In genomic region chr17:34027656-34028223, GRCm38 (mm10) we compare ENCODE assay signal across 8 mouse cellular contexts. TPM values are rescaled to one million over a fixed set of nuclear protein-coding genes. Genes with fewer than 3 reads are reported as not detected.
DNase-seq lines count a peak whose midpoint lies in the region; ATAC-seq and TF ChIP-seq lines count a peak whose summit lies in the region.

Gene H2-Ke6 (minus strand): TSS chr17:34028060.

- WGBS in embryonic facial prominence, embryonic 14.5 days = 0% methylated on average over 28 of the region's 49 CpGs
- WGBS in heart, adult 2 months = under 1% methylated on average over 46 of the region's 49 CpGs
- 4% methylated on average over 40 of the region's 49 CpGs for WGBS in limb, embryonic 14.5 days
- 1% methylated on average over 49 of the region's 49 CpGs for WGBS in midbrain, postnatal 0 days

- peaks cover 27% of the 10 kb centered on the region for H3K36me3 ChIP-seq in embryonic facial prominence, embryonic 14.5 days (ENCODE audit: control insufficient read depth, insufficient read depth, low read length)
- peaks cover 2% of the 10 kb centered on the region; the same call in 1 of the 2 replicates for H3K36me3 ChIP-seq in heart, adult 2 months (ENCODE audit: control insufficient read depth, insufficient read depth, low read length)
- H3K36me3 ChIP-seq in limb, embryonic 14.5 days (ENCODE audit: control insufficient read depth, insufficient read depth, low read length) = peaks cover 26% of the 10 kb centered on the region
- peaks cover 16% of the 10 kb centered on the region for H3K36me3 ChIP-seq in midbrain, postnatal 0 days (ENCODE audit: insufficient read depth, low read length)

- H3K4me3 ChIP-seq in embryonic facial prominence, embryonic 14.5 days (ENCODE audit: low read depth, low read length) = peak within 1 kb of the TSS; percentile 62
- H3K4me3 ChIP-seq in heart, adult 2 months = peak within 1 kb of the TSS; percentile 78
- H3K4me3 ChIP-seq in limb, embryonic 14.5 days (replicated peaks; ENCODE audit: low read length) = peak within 1 kb of the TSS; percentile 67
- H3K4me3 ChIP-seq in midbrain, postnatal 0 days (ENCODE audit: low read depth, low read length) = peak within 1 kb of the TSS; percentile 60

- H3K79me2 ChIP-seq in heart, adult 2 months (replicated peaks; ENCODE audit: control insufficient read depth, insufficient read depth, low read length) = 0 out of 2 replicates have a peak, but pooled peaks cover 2% of the 10 kb centered on the region

- TF ChIP-seq POLR2A in heart, adult 2 months (IDR thresholded peaks at IDR 0.05; ENCODE audit: insufficient read depth, low read depth, low read length) = peak; percentile 85
- TF ChIP-seq POLR2A in limb, embryonic 14.5 days (IDR thresholded peaks at IDR 0.05; ENCODE audit: borderline replicate concordance, extremely low read depth, insufficient read depth, insufficient read length) = 0 out of 2 replicates have a peak, but pooled peaks have one; percentile 59

- peak; percentile 49 for TF ChIP-seq CTCF in heart, adult 2 months (IDR thresholded peaks at IDR 0.05)
- no peak for TF ChIP-seq CTCF in midbrain, postnatal 0 days (IDR thresholded peaks at IDR 0.05)

- 0 out of 2 replicates have a peak, but pooled peaks have one; percentile 29 for TF ChIP-seq EP300 in heart, adult 2 months (IDR thresholded peaks at IDR 0.05; ENCODE audit: insufficient read depth, low read depth, low read length)

- H3K27me3 ChIP-seq in embryonic facial prominence, embryonic 14.5 days (replicated peaks; ENCODE audit: control insufficient read depth, insufficient read depth, low read length) = no peaks in the 10 kb centered on the region
- no peaks in the 10 kb centered on the region for H3K27me3 ChIP-seq in heart, adult 2 months (ENCODE audit: control insufficient read depth, insufficient read depth, low read length)
- no peaks in the 10 kb centered on the region for H3K27me3 ChIP-seq in limb, embryonic 14.5 days (ENCODE audit: control insufficient read depth, insufficient read depth, low read length)
- H3K27me3 ChIP-seq in midbrain, postnatal 0 days (ENCODE audit: insufficient read depth, low read length) = no peaks in the 10 kb centered on the region

- peak within 1 kb of the TSS; percentile 69 for H3K27ac ChIP-seq in embryonic facial prominence, embryonic 14.5 days (replicated peaks; ENCODE audit: low read depth, low read length)
- H3K27ac ChIP-seq in heart, adult 2 months = peak within 1 kb of the TSS; percentile 80
- H3K27ac ChIP-seq in limb, embryonic 14.5 days (replicated peaks; ENCODE audit: low read depth, low read length) = peak within 1 kb of the TSS; percentile 71
- H3K27ac ChIP-seq in midbrain, postnatal 0 days (ENCODE audit: low read depth, low read length) = peak within 1 kb of the TSS; percentile 77

- no peaks in the 10 kb centered on the region for H3K9me3 ChIP-seq in embryonic facial prominence, embryonic 14.5 days (ENCODE audit: control insufficient read depth, low read length)
- H3K9me3 ChIP-seq in limb, embryonic 14.5 days (ENCODE audit: control insufficient read depth, low read length) = no peaks in the 10 kb centered on the region
- H3K9me3 ChIP-seq in midbrain, postnatal 0 days (ENCODE audit: low read length) = no peaks in the 10 kb centered on the region

- peak within 1 kb of the TSS; percentile 97 for H3K4me2 ChIP-seq in embryonic facial prominence, embryonic 14.5 days (ENCODE audit: low read depth, low read length)
- H3K4me2 ChIP-seq in limb, embryonic 14.5 days (replicated peaks; ENCODE audit: low read depth, low read length, severe bottlenecking) = peak within 1 kb of the TSS; percentile 93
- peak within 1 kb of the TSS; percentile 97 for H3K4me2 ChIP-seq in midbrain, postnatal 0 days (ENCODE audit: low read depth, low read length, poor library complexity, severe bottlenecking)

- H3K4me1 ChIP-seq in embryonic facial prominence, embryonic 14.5 days (ENCODE audit: control insufficient read depth, insufficient read depth, low read length) = peaks cover 44% of the 10 kb centered on the region
- peaks cover 15% of the 10 kb centered on the region for H3K4me1 ChIP-seq in heart, adult 2 months (ENCODE audit: control insufficient read depth, insufficient read depth, low read length)
- H3K4me1 ChIP-seq in limb, embryonic 14.5 days (ENCODE audit: control insufficient read depth, insufficient read depth, low read length) = peaks cover 41% of the 10 kb centered on the region
- peaks cover 36% of the 10 kb centered on the region for H3K4me1 ChIP-seq in midbrain, postnatal 0 days (ENCODE audit: insufficient read depth, low read length)

- peak; percentile 85 for ATAC-seq in embryonic facial prominence, embryonic 14.5 days (ENCODE audit: low read depth)
- peak; percentile 78 for ATAC-seq in limb, embryonic 14.5 days (ENCODE audit: low FRiP score, low read depth)
- peak; percentile 55 for ATAC-seq in midbrain, postnatal 0 days (ENCODE audit: low FRiP score)

- H3K9ac ChIP-seq in embryonic facial prominence, embryonic 14.5 days (ENCODE audit: low read depth, low read length) = peak within 1 kb of the TSS; percentile 68
- H3K9ac ChIP-seq in heart, adult 2 months (ENCODE audit: low read depth, low read length) = peak within 1 kb of the TSS; percentile 82
- peak within 1 kb of the TSS; percentile 68 for H3K9ac ChIP-seq in limb, embryonic 14.5 days (ENCODE audit: low read depth, low read length, severe bottlenecking)
- peak within 1 kb of the TSS; percentile 64 for H3K9ac ChIP-seq in midbrain, postnatal 0 days (replicated peaks; ENCODE audit: low read length, poor library complexity, severe bottlenecking)

- DNase-seq in 3T3-L1 (ENCODE audit: low read depth, low spot score) = peak; percentile 93
- peak; percentile 83 to 86 for DNase-seq in adrenal gland, postnatal 4 days (ENCODE audit: low spot score in 2 of 2)
- DNase-seq in embryonic facial prominence, embryonic 14.5 days (ENCODE audit: low spot score) = peak; percentile 97
- DNase-seq in heart, adult 2 months = peak; percentile 93 to 95
- DNase-seq in kidney, adult 8-10 months = peak; percentile 95 to 97
- DNase-seq in limb, embryonic 14.5 days (ENCODE audit: low spot score) = peak; percentile 93
- peak; percentile 96 for DNase-seq in midbrain, postnatal 0 days (ENCODE audit: low spot score)
- DNase-seq in spleen, postnatal 36 days (ENCODE audit: low spot score in 2 of 2) = peak; percentile 92 to 94

- intact Hi-C loops in heart, adult 2 months (cut with DNase I) = loop anchor here (2.0 kb wide), 1 partner anchor 73 kb away; the partner anchor contains the start of gene Vps52

RNA-seq across cellular contexts. Expression of gene H2-Ke6, which starts in this region (rescaled TPM):
- 100 to 1,000 TPM; 135 to 144 TPM for total RNA-seq in adrenal gland, postnatal 4 days (2021)
- polyA plus RNA-seq in embryonic facial prominence, embryonic 14.5 days (2014; fragmentation: Nextera tagmentation; extraction: Ambion mirVana) = 41.3 and 46.1 TPM in 2 replicates
- total RNA-seq in heart, adult 2 months (2021) = 100 to 1,000 TPM; 112 to 138 TPM
- 87.0 and 91.6 TPM in 2 replicates for polyA plus RNA-seq in heart, adult 2 months (2012; rRNA removed)
- polyA plus RNA-seq in limb, embryonic 14.5 days (2012; rRNA removed) = 104 and 109 TPM in 2 replicates
- 46.4 and 48.1 TPM in 2 replicates for polyA plus RNA-seq in limb, embryonic 14.5 days (2014; fragmentation: Nextera tagmentation; extraction: Ambion mirVana)
- total RNA-seq in midbrain, postnatal 0 days (2014; rRNA removed) = 58.4 and 67.6 TPM in 2 replicates
- polyA plus RNA-seq in midbrain, postnatal 0 days (2015; fragmentation: Nextera tagmentation; extraction: Ambion mirVana) = 53.6 and 54.7 TPM in 2 replicates

Comparison
In these comparisons a context has a peak if more than half of its experiments do, and no peak if none do; other contexts are left out.
1. Peak in every context shown above with its lines: DNase-seq, ATAC-seq, H3K4me3 ChIP-seq and H3K27ac ChIP-seq.